Mouse (Mus musculus) right cerebral cortex, postnatal 14 days (tissue): ENCODE data around the gene Dapl1.
A peak's percentile ranks its signal among the peaks of the same experiment; 100 is the strongest.

Experiments
- DNase-seq: peaks from one replicate; pipeline ENCODE4 v3.0.0; 2022

Gene Dapl1

DNA sequence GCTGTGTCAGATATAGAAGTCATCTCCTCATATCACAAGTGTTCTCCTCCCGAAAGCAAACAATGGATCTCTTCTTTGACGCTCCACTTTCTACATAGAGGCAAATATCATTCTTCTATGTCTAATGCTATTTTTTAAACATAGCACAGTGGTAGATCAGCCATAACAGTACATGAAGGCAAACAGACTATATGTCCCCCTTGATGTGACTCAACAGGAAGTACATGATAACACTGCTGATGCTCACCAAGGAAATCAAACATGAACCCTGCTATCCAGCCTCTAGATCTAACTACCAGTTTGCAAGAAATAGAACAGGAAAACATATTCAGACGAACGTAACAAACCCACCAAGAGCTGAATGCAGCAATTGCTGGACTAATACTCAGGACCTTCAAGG, 10.1 kb upstream of the Dapl1 start:
- DNase-seq: no peak

DNA sequence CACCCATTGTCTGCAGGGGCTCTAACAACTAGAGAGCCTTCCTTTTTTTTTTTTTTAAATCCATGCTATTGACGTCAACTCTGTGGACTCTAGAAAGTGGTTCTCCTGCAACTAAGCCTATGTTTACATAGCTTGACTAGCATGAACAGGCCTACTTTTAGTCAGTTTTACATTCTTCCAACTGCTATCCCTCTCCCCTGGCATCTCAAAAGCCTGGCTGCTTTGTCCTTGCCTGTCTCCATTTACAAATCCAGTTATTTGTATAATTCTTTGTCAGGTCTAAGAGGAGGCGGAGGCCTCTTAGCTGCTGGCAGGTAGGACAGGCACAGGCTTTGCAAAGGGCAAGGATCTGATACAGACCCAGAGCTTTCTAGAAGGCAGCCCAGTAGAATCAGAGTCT, 627 bp downstream of the Dapl1 start:
- no peak for DNase-seq

DNA sequence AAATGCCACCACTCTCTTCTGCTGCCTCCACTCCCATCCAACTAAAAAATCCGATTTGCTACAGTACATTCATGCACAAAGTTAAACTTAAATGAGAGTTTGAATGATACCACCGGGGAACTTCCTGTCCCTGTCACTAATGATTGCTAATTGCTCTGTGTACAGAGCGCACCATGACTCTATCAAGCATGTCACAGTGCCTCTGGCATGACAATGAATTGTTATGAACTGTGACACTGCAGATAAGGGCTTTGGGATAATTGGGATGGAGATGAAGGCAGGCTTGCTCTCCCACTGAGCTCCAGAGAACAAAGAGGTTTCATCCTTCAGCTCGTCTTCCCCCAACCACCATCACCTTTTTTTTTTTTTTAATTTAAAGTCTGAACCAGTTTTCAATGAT, 1.2 kb downstream of the Dapl1 start:
- DNase-seq: no peak

DNA sequence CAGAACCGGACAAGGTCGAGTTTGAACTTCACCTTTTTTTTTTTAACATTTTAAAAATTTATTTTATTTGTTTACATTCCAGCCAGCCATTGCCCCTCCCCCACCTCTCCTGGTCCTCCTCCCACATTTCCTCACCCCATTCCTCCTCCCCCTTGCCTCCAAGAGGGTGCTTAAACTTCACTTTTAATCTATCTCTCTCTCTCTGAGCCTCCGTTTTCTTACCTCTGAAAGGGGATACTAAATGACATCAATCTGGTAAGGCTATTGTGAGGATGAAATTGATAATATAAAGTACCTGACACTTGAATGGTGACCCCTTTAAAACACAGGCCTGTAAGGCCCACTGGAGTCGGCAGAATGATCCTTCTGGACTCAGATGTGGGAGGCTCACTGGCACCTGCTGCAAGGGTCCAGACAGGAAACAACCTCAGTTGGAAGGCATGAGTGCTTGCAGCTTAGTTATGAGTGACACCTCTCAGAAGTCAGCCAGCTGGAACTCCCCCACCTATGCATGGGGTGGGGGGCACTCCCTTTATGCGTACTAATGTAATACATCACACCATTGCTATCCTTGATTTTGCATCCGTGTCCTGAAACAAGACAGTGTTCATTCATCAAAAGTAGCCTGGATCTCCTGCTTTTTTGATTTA, 1.9 kb downstream of the Dapl1 start:
- DNase-seq: no peak

DNA sequence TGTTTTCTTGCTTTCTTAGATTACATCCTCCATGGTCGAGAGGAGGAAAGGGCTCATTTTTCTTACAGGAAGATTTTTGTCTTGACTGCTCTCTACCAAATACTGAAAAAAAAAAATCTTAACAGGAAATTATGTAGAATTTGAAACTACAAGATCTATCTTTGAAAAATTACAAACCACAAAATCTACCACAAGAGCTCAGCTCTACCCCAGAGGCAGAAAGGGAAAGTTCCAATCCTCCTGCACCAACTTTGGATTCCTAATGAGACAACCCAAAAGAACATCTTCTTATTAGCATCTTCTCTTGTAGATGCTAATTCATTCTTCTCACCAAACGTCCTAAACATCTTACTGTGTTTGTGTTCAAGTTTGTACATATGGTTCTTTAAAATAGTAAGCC, 3.8 kb downstream of the Dapl1 start:
- no peak for DNase-seq

DNA sequence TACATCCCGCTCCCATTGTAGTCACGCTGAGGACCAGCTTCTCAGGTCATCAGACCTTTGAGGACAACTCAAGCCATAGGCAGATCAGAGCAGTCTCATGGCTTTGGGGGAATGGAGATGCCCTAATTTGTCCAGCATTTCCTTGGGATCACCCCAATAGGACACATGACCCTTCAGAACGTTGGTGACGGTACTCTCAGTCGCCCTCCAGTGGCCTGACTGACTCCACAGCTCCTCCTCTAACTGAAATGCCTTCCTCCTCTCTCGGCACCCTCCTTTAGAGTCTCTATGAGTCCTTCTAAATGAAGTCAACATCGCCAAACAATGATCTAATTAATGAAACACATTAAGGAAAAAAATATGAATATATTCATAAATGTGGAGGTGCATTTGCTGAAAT, 5.9 kb downstream of the Dapl1 start:
- DNase-seq: no peak

DNA sequence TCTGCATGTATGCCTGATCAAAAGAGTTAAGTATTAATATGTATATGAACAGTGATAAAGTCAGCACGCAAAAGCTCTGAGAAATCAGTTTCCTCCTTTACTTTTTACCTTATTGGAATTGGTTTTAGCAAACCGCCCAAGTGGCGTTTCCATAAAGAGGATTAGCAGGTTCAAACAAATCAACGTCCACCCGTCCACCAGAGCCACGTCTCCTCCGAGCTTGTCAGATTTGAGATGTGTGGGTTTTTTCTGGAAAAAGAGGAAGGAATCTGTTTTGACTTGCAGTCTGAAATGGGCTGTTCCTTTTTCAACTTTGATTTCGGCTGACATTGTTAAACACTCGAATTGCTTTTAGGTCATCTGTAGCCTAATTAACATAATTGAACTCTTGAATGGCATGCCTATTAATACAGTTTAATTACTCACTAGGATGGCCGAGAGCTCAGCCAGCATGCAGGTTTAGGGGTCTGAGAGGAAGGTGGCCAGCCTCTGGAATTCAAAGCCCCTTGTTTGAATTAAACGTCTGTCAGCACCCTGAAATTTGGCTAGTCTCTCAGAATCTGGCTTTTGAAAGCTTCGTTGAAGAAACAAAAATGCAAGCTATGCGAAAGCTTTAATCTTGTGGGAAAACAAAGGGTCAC, 9.1 kb downstream of the Dapl1 start:
- DNase-seq: no peak

DNA sequence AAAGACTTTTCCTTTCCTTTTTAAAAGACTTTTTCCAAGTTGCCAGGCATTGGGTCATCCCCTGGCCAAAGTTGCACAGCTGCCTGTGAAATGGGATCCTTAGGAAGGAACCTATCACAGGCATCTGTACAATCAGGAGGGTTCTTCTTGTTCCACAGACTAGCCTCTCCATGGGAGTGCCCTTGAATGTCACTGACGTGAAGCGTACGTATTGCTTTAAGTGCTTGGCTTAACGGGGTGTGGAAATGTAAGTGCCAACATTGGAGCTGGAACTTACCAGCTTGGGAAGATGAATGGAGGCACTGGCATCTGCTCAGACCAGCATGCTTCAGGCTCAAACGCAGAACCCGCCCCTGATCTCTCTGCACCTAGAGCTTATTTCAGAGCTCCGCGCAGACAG, 14.7 kb downstream of the Dapl1 start:
- no peak for DNase-seq

DNA sequence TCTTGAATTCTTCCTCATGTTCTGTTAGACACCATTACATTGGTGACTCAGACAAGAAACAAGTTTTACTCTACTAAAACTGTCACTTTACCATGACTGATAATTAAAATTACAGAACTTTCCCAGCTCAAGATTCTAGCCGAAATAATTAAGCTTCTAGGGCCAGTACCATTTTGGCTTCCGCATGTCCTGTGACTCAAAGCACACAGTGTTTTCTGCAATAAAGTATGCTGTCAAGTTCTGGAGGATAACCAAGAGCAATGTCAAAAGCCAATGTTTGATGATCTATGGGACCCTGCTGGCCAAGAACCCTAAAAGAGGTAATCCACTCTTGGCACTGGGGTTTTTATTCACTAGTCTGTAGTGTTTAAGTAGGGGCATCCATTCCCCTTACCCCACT, 15.3 kb downstream of the Dapl1 start:
- no peak for DNase-seq

DNA sequence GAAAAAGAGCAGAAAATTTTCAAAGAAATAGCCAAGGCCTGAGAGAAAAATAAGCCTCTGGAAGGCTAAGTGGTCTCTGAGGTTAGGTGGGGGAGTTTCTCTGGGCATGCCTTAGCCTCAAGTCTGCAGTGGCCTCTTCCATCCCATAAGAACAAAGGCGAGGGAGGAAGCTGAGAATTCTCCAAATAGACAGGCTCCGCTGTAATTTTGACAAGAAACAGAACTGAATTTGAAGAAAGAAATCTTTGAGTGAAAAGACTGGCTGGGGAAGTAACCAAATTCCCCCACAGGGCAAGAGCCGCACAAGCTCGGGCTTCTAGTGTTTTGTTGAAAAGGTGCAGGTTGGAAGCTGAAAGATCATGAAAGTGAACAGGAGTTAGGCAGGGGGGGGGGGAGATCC, 24.6 kb downstream of the Dapl1 start:
- DNase-seq: no peak

DNA sequence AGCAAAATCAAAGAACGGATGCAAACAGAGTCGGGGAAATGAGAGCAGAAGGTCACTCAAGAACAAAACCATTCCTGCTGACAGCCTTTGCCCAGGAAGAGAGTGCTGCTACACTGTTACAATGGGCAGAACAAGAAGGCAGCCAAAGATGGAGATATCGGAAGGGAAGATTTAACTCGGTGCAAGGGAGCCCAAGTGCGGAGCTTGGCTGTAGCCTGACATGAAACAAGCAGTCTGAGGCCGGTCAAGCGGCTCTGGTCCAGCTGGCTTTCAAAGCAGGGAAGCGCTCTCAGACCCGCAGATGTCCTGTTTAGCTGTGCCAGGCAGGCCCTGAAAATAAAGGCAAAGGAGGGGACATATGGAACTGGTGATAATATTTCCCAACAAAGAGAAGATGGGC, 26.0 kb downstream of the Dapl1 start:
- no peak for DNase-seq

DNA sequence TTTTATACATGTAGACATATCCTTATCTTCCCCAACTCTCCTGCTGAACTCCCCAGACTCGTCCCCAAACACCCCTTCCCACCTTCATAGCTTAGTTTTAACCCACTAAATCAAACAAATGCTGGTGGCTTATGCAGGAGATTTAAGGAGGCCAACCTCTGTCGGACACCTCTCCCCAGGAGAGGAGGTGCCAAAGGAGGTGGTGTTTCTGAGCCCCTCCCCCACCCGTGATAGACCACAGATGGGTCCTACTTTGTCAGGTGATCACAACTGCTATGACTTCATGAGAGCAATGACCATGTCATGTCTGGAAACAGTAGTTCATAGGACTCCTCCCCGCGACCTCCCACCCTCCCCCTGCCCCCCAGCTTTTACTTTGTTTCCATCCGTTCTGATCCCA, 26.4 kb downstream of the Dapl1 start:
- DNase-seq: no peak

DNA sequence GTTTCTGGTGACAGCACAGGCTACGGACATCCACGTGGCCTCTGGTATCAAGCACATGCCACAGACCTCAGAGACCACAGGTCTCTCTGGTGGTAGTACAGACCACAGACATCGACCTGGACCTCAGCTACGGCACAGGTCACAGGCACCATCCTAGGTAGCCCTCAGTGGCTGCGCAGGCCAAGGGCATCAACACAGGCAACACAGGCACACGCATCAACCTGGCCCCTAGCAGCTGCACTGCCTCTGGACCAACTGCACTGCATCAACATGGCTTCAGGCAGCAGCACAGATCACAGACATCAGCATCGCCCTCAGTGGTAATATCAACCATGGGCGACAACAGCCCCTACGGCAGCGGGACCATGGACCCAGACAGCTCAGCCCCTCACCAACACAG, 36.2 kb downstream of the Dapl1 start:
- no peak for DNase-seq

DNA sequence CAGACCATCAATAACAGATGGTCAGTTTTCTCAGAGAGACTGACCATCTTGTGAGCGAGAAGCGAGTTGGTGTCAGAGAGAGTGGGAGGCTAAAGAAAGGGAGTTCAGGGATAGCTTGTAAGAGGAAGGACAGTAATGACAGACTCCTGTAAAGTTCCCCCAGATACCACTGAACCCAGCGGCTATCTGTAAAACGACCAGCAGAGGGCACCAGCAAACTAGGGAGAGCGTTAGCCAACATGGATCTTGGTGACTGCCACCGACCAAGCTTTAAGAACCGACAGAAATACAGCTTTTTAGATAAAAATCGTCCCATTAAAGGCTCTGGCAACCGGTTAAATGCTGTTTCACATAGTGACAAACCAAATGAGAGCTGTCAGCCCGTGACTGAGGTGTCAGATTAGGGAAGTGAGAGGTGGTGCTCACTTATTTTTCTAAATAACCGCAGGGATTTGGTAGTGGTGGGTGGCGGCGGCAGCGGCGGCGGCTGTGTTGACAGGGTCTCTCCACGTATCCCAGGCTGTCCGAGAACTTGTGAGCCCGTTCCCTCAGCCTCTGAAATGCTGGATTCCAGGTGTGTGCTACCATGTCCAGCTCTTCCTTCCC, 37.7 kb downstream of the Dapl1 start:
- DNase-seq: peak; percentile 85

DNA sequence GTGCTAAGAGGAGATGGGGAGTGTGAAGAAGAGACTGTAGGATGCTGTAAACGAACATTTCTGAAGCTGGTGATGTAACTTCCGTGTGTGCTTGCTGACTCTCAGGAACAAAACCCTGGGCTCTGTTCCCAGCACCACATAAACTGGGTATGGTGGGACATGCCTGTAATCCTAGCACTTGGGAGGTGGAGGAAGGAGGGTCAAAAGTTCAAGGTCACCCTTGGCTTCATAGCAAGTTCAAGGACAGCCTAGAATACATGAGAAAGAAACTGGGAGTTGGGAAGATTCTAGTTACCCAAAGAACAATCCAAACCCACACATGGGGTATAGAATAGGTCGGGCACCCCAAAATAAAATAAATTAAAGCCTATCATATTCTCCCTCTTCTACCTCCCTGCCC, 39.1 kb downstream of the Dapl1 start:
- no peak for DNase-seq

DNA sequence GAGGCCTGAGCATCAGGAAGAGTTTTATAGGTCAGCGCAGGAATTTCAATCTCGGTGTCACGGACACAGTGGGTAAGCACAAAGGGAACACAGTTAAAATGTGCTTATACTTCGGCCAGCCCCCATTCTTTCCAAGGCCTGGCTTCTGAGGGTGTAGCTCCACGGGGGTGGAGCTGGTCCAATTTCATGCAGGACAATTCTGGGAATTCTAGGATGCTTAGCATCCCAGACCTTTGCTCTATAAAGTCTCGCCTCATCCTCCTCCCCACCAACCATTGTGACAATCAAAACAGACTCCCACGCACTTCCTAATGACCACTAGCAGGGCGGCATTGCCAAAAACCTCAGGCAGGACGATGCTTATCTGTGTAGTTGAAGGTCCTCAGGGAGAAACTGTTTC, 42.4 kb downstream of the Dapl1 start:
- DNase-seq: no peak

DNA sequence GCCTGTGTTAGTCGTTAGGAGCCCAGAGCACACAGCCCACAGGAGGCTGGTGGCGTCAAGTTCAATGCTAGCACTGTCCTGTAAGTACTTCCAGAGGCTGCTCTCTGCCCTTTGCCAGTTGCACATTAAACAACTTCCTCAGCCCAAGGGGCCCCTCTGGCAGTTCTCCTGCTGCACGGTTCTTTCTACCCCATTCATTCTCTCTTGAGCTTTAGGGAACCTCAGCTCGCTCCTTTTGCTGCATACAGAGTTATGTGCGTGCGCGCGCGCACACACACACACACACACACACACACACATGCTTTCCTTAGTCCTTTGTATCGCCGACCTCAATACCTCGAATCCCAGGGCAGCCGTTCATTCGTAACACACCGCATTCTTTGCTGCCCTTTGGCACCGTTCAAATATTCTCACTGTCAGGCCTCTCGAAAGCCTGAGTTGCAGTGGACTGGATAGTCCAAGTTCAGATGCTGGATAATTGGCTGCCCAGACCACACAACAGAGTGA, 45.2 kb downstream of the Dapl1 start:
- no peak for DNase-seq

DNA sequence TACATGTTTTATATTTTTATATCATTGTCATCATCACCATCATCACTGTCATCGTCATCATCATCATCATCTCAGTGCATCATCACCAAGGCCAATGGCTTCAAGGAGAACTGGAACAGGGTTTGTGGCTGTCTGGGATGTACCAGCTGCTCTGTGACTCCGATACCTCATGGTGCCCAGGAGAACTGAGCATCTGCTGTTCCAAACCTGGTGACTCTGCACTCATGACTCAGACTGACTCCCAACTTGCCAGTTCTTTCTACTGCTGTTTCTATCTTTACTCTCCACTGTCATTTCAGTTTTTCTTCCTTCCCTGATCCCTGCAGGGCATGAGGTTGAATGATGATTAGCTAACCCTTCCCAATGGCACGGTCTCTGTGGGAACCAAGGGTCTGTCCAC, 46.4 kb downstream of the Dapl1 start:
- DNase-seq: no peak

DNA sequence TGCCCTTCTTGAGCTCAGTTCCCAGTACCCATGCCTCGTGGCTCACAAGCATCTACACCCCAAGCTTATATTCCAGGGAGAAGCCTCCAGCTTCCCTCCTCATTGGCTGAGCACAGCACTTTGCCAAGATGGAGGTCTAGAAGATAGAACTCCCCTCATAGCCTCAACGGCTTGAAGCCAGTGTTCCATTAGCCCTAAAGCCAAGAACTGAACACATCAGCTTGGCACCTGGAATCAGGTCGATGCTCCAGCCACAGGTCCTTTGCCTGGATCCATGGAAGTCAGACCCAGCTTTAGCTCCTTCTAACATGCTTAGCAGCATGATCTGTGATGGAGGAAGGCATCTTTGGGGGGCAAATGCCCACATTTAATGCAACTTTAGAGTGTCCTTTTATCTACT, 48.5 kb downstream of the Dapl1 start:
- no peak for DNase-seq

DNA sequence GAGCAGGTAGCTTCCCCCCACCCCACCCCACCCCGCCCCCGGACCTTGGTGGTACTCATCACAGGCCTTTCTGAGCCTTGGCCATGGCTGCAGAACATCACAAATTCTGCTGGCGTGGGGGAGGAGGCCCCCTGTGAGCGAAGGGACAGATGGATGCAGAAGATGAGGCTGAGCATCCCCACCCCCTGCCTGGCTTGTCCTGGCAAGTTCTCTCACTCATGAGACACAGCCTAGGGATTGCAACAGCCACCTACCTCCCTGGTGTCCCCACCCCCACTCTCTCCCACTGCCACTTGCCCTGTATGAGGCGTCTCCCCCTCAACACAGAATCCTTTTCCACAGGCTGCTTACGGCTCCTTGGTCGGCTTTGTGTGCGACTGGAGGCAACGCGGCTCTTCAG, 49.1 kb downstream of the Dapl1 start:
- DNase-seq: no peak

DNA sequence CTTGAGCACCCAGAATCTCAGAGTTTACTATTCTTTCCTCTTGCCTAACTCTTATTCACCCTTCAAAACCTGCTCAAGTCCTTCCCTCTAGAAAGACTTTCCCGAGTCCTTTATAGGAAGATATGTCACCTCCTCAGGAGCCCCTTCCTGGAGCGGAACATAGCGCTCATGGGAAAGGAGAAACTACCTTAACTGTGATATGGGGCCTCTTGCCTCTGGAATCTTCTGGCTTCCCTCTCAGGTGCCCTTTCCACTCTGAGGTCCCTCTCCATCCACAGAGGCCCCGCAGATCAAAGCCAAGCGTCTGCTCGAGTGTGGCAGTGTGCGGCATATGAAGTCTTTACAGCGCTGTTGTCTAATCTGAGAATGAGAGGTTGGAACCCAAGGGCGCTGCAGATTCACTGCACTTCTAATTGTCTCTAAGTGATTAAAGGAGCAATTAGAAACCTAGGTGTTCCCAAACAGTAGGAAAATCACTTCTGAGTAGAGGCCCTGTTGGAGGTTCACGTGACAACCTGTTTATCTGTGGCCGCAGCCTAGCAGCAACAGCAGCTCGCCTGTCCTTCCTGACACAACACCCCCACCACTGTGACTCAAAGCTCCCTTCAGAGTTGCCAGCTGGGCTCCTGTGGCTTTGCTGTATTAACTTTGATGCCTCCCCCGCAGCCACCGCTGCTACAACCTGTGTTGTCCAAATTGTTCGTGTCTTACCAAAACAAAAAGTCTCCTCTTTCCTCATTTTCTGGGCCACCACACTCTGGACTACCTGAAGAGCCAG, 49.7 kb downstream of the Dapl1 start:
- DNase-seq: no peak

DNA sequence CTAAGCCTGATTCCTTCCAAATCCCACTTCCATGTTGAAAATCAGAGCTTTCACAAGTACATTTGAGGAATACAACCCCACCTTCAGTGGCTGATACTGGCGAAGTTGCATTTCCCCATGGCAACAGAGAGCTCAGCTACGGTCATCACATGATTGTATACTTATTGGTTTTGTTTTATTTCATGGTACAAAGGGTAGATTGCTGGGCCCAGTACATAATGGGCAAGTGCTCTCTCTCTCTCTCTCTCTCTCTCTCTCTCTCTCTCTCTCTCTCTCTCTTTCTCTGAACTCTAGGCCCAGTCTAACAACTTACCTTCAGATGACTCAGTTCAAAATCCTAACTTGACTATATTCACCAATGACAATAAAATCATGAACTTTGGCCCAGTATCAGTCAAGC, 52.5 kb downstream of the Dapl1 start:
- no peak for DNase-seq

DNA sequence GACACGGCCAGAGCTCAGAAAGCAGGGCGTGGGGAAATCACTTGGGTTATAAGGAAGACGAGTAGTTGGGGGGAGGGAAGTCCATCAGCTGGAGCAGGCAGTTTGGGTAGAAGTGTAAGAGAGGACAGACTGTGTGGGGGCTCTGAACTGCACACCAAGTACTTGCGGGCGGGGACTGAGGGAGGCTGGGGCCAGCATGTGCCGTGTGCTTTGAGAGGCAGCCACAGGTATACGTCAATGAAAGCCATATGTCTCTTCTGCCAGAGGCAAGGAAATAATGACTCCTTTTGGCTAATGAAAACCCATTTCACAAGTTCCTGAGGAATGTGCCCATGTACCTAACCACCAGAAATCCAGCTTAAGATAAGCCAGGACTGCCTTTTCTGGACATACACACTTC, 53.6 kb downstream of the Dapl1 start:
- DNase-seq: no peak

DNA sequence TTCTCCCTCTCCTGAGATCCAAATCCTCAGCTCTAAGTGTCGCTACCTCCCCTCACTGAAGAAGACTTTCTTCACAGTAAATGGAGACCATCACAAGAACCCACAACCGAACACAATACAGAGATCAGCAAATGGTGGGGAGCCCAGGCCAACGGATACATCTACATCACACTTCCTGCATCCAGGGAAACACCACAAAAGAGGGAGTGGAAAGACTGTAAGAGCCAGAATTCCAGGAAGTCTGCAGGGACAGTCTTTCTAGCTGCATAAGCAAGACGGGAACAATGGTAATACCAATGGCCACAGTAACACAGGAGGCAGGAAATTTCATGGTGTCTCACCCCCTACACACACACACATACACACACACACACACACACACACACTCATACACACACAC, 55.3 kb downstream of the Dapl1 start:
- DNase-seq: no peak
